Comparison of ENCODE assay signal across 13 mouse cellular contexts in the genomic region with DNA sequence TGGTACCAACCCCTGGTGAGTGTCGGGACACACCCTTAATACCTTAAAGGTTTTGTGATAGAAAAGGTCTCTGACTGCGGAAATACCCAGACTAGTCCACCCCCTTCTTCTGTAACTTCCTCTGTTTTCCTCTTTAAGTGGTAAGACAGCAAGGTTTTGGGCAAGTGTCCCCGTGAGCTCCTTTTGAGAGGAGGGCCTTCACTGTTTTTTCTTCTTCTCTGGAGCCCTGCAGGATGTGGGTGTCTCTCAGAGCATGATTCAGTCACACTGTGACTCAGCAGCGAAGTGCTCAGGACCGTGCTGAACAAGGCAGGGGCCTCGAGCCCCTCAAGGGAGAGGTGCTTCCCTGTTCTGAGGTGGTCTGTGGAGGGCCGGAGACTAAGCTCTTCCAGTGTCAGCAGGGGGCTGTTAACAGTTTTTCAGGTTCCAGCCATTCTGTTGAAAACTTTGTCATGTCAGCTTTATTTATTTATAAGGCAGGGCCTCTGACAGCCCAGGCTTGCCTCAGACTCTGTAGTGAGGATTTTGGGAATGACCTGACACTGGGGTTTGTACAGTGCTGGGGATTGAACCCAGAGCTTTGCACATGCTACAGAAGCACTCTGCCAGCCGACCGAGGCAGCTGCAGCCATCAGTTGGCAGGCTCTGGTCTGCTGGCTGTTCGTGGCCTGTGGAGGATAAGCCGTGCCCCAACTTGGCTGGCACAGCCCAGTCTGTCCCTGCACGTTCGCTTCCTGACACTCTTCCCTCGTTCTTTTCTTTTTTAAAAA. TPM values are rescaled to one million over a fixed set of nuclear protein-coding genes. Genes with fewer than 3 reads are reported as not detected.
DNase-seq lines count a peak whose midpoint lies in the region; ATAC-seq and TF ChIP-seq lines count a peak whose summit lies in the region.
"Had no signal": no experiment of that assay in that cellular context is flagged by ENCODE, and none has a peak within 500 bp of the region (broad histone marks: within the 10 kb centered on the region; RNA-seq: fewer than 3 reads in every experiment).

No protein-coding gene starts in this region.

- TF ChIP-seq CTCF in bone marrow, adult 2 months (IDR thresholded peaks at IDR 0.05; ENCODE audit: control insufficient read depth, insufficient read depth, low read length), result no peak

- H3K27ac ChIP-seq in heart, embryonic 15.5 days, result peak overlapping the region; percentile 5; the same call in 1 of the 2 replicates
- H3K27ac ChIP-seq in bone marrow, adult 2 months (ENCODE audit: control insufficient read depth, insufficient read depth, low read depth, low read length, poor library complexity), result peak overlapping the region; percentile 79
- no peak overlapping the region for H3K27ac ChIP-seq in hindbrain, embryonic 13.5 days
- no peak overlapping the region for H3K27ac ChIP-seq in forebrain, embryonic 10.5 days

- H3K4me1 ChIP-seq in heart, embryonic 15.5 days (replicated peaks), result peaks cover 19% of the 10 kb centered on the region
- H3K4me1 ChIP-seq in bone marrow, adult 2 months (ENCODE audit: control insufficient read depth, insufficient read depth, low read length), result peaks cover 6% of the 10 kb centered on the region; the same call in 1 of the 2 replicates
- peaks cover 28% of the 10 kb centered on the region for H3K4me1 ChIP-seq in hindbrain, embryonic 13.5 days (replicated peaks)
- peaks cover 25% of the 10 kb centered on the region for H3K4me1 ChIP-seq in forebrain, embryonic 10.5 days

- no peak for DNase-seq in heart, postnatal 36 days
- peak; percentile 84 for DNase-seq in CD4-positive helper T cell, adult 2 months (ENCODE audit: low read depth, low spot score)
- DNase-seq in naive thymus-derived CD4-positive, alpha-beta T cell, adult 2 months (ENCODE audit: low read depth), result peak; percentile 83
- DNase-seq in retina, embryonic 14.5 days (ENCODE audit: low spot score), result no peak
- no peak for DNase-seq in forebrain, embryonic 10.5 days (ENCODE audit: extremely low spot score, low spot score)
- DNase-seq: kidney, postnatal 10 days had no signal

- H3K27me3 ChIP-seq in heart, embryonic 15.5 days, result no peaks in the 10 kb centered on the region
- H3K27me3 ChIP-seq in hindbrain, embryonic 13.5 days, result no peaks in the 10 kb centered on the region
- H3K27me3 ChIP-seq in forebrain, embryonic 10.5 days (ENCODE audit: poor library complexity, severe bottlenecking), result no peaks in the 10 kb centered on the region

- no peaks in the 10 kb centered on the region for H3K9me3 ChIP-seq in heart, embryonic 15.5 days (replicated peaks)
- H3K9me3 ChIP-seq in hindbrain, embryonic 13.5 days, result no peaks in the 10 kb centered on the region
- no peaks in the 10 kb centered on the region for H3K9me3 ChIP-seq in forebrain, embryonic 10.5 days

- H3K4me3 ChIP-seq in heart, embryonic 15.5 days, result no peak overlapping the region
- H3K4me3 ChIP-seq in bone marrow, adult 2 months (replicated peaks; ENCODE audit: control insufficient read depth, low read depth, low read length), result no peak overlapping the region
- no peak overlapping the region for H3K4me3 ChIP-seq in hindbrain, embryonic 13.5 days
- H3K4me3 ChIP-seq in forebrain, embryonic 10.5 days, result no peak overlapping the region

- intact Hi-C loops in heart, postnatal 36 days (cut with DNase I), result no loop called here

- ATAC-seq in heart, embryonic 15.5 days (replicated peaks; ENCODE audit: insufficient number of reproducible peaks, insufficient read depth, low FRiP score, low read depth), result no peak
- ATAC-seq in hindbrain, embryonic 13.5 days (ENCODE audit: low FRiP score), result no peak

- H3K36me3 ChIP-seq in heart, embryonic 15.5 days, result 0 out of 2 replicates have a peak, but pooled peaks cover 5% of the 10 kb centered on the region
- H3K36me3 ChIP-seq in hindbrain, embryonic 13.5 days, result peaks cover 58% of the 10 kb centered on the region
- H3K36me3 ChIP-seq in forebrain, embryonic 10.5 days (replicated peaks), result peaks cover 78% of the 10 kb centered on the region

- H3K9ac ChIP-seq in heart, embryonic 15.5 days, result no peak overlapping the region
- H3K9ac ChIP-seq in hindbrain, embryonic 13.5 days, result no peak overlapping the region

- TF ChIP-seq POLR2A in bone marrow, adult 2 months (IDR thresholded peaks at IDR 0.05; ENCODE audit: borderline replicate concordance, control insufficient read depth, low read depth, low read length), result no peak

- WGBS in heart, embryonic 15.5 days, result 63% methylated on average over 14 of the region's 14 CpGs
- WGBS in bone marrow, adult 2 months, result 19% methylated on average over 14 of the region's 14 CpGs
- 84% methylated on average over 14 of the region's 14 CpGs for WGBS in hindbrain, embryonic 13.5 days
- 88% methylated on average over 14 of the region's 14 CpGs for WGBS in forebrain, embryonic 10.5 days

- H3K4me2 ChIP-seq in heart, embryonic 15.5 days, result no peak overlapping the region
- no peak overlapping the region for H3K4me2 ChIP-seq in hindbrain, embryonic 13.5 days

RNA-seq across cellular contexts. Expression of a gene that starts 10.3 kb away (rescaled TPM):
- 17.9 and 22.5 TPM in 2 replicates for polyA plus RNA-seq in heart, embryonic 15.5 days (2015; fragmentation: Nextera tagmentation; extraction: Ambion mirVana)
- 10 to 100 TPM; 21.3 to 24.7 TPM for total RNA-seq in heart, postnatal 36 days (2021)
- polyA plus RNA-seq in bone marrow, adult 2 months (2011; ENCODE audit: insufficient read depth, insufficient read length, low replicate concordance, missing spikeins), result 12.1 and 24.1 TPM in 2 replicates
- 50.0 and 50.3 TPM in 2 replicates for polyA plus RNA-seq in hindbrain, embryonic 13.5 days (2015; fragmentation: Nextera tagmentation; extraction: Ambion mirVana)
- 58.9 and 61.1 TPM in 2 replicates for polyA plus RNA-seq in forebrain, embryonic 10.5 days (2016; fragmentation: Nextera tagmentation; extraction: Ambion mirVana)

RNA-seq across cellular contexts. Expression of a gene that starts 18.9 kb away (rescaled TPM):
- polyA plus RNA-seq in heart, embryonic 15.5 days (2015; fragmentation: Nextera tagmentation; extraction: Ambion mirVana), result not detected in 2 replicates
- total RNA-seq in heart, postnatal 36 days (2021), result 1 to 10 TPM in 1 of 2 experiments, under 1 TPM in 1; 0.67 to 1.6 TPM
- not detected in 2 replicates for polyA plus RNA-seq in bone marrow, adult 2 months (2011; ENCODE audit: insufficient read depth, insufficient read length, low replicate concordance, missing spikeins)
- polyA plus RNA-seq in hindbrain, embryonic 13.5 days (2015; fragmentation: Nextera tagmentation; extraction: Ambion mirVana), result not detected in 2 replicates
- not detected in 2 replicates for polyA plus RNA-seq in forebrain, embryonic 10.5 days (2016; fragmentation: Nextera tagmentation; extraction: Ambion mirVana)
- polyA plus RNA-seq: embryonic facial prominence, embryonic 11.5 days; limb, embryonic 14.5 days; neural tube, embryonic 11.5 days had no signal

RNA-seq across cellular contexts. Expression of a gene that starts 34.2 kb away (rescaled TPM):
- 220 and 234 TPM in 2 replicates for polyA plus RNA-seq in heart, embryonic 15.5 days (2015; fragmentation: Nextera tagmentation; extraction: Ambion mirVana)
- total RNA-seq in heart, postnatal 36 days (2021), result 1,000 to 10,000 TPM; 1,173 to 1,191 TPM
- 0.34 and 0.72 TPM in 2 replicates for polyA plus RNA-seq in bone marrow, adult 2 months (2011; ENCODE audit: insufficient read depth, insufficient read length, low replicate concordance, missing spikeins)
- 0.06 and 0.08 TPM in 2 replicates for polyA plus RNA-seq in hindbrain, embryonic 13.5 days (2015; fragmentation: Nextera tagmentation; extraction: Ambion mirVana)
- polyA plus RNA-seq in forebrain, embryonic 10.5 days (2016; fragmentation: Nextera tagmentation; extraction: Ambion mirVana), result not detected in 2 replicates
- polyA plus RNA-seq: neural tube, embryonic 11.5 days had no signal

RNA-seq across cellular contexts. Expression of a gene that starts 39.0 kb away (rescaled TPM):
- polyA plus RNA-seq in heart, embryonic 15.5 days (2015; fragmentation: Nextera tagmentation; extraction: Ambion mirVana), result 0.39 and 0.60 TPM in 2 replicates
- 1 to 10 TPM in 1 of 2 experiments, under 1 TPM in 1; 0.38 to 1.0 TPM for total RNA-seq in heart, postnatal 36 days (2021)
- not detected in 2 replicates for polyA plus RNA-seq in bone marrow, adult 2 months (2011; ENCODE audit: insufficient read depth, insufficient read length, low replicate concordance, missing spikeins)
- not detected in 2 replicates for polyA plus RNA-seq in hindbrain, embryonic 13.5 days (2015; fragmentation: Nextera tagmentation; extraction: Ambion mirVana)
- not detected in 2 replicates for polyA plus RNA-seq in forebrain, embryonic 10.5 days (2016; fragmentation: Nextera tagmentation; extraction: Ambion mirVana)
- polyA plus RNA-seq: embryonic facial prominence, embryonic 11.5 days; neural tube, embryonic 11.5 days had no signal

RNA-seq across cellular contexts. Expression of a gene that starts 56.2 kb away (rescaled TPM):
- polyA plus RNA-seq in heart, embryonic 15.5 days (2015; fragmentation: Nextera tagmentation; extraction: Ambion mirVana), result 0.05 and 0.06 TPM in 2 replicates
- total RNA-seq in heart, postnatal 36 days (2021), result not detected
- not detected in 2 replicates for polyA plus RNA-seq in bone marrow, adult 2 months (2011; ENCODE audit: insufficient read depth, insufficient read length, low replicate concordance, missing spikeins)
- polyA plus RNA-seq in hindbrain, embryonic 13.5 days (2015; fragmentation: Nextera tagmentation; extraction: Ambion mirVana), result 0.16 and 0.21 TPM in 2 replicates
- polyA plus RNA-seq in forebrain, embryonic 10.5 days (2016; fragmentation: Nextera tagmentation; extraction: Ambion mirVana), result 0.05 and 0.06 TPM in 2 replicates
- total RNA-seq: heart, adult 8-10 months had no signal
- polyA plus RNA-seq: neural tube, embryonic 11.5 days had no signal

Comparison
In these comparisons a context has a peak if more than half of its experiments do, and no peak if none do; other contexts are left out.
1. H3K27ac ChIP-seq: peak in heart, embryonic 15.5 days (single experiment) and bone marrow, adult 2 months (single experiment); none in hindbrain, embryonic 13.5 days (single experiment) and forebrain, embryonic 10.5 days (single experiment).
2. DNase-seq: peak in CD4-positive helper T cell, adult 2 months (single experiment) and naive thymus-derived CD4-positive, alpha-beta T cell, adult 2 months (single experiment); none in heart, postnatal 36 days (0 of 2), retina, embryonic 14.5 days (single experiment) and forebrain, embryonic 10.5 days (single experiment).
3. RNA of a gene that starts 34.2 kb away (polyA plus RNA-seq): 220 to 234 TPM in heart, embryonic 15.5 days; 0.34 to 0.72 TPM in bone marrow, adult 2 months, 0.06 to 0.08 TPM in hindbrain, embryonic 13.5 days and not detected in forebrain, embryonic 10.5 days; every median in the first group is over 100 times any median in the second.